Mouse (Mus musculus): ENCODE data around the gene Txlna.

DNA sequence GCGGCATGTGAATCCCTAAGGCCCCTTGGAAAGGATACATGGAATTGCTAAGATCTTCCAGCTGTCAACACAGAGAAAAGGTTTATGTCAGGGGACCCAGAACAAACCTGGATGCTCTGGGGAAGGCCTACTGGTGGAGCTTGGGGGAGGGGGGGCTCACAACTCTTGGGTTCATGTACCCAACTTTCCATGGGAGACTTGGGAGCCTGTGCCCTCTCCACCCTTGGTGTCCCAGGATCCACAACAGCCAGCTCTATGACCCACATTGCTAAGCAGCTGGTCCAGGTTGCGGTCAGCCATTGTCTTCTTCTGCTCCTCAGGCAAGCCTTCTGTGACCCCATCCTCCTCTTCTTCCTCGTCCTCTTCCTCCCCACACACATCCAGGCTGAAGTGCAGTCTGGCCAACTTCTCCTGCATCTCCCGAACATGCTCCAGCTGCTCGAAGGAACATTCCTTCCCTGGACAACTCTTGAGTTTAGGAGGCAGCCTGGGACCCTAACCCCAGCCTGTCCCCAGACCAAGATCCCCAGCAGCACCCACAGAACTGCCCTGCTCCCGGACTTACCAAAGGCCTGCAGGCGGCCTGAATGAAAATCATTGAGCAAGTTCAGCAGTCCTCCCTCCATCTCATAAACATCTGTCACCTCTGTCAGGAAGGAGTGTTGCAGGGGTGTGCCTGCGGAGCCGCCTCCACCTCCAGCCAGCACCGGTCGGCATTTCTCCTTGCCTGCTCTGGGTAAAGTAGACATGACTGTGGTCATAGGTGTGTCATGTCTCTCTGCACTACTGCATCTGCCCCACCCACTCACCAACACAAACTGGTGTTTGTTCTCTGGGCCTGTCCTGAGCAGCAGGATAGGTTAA, 20.2 kb downstream of the Txlna start:
- TF ChIP-seq EP300 (IDR thresholded peaks at IDR 0.05) (no peak), CTCF (IDR thresholded peaks at IDR 0.05) (no peak)
